Mouse (Mus musculus) liver, postnatal 0 days (tissue): ENCODE data around the gene Olfr1112. TPM values are rescaled to one million over a fixed set of nuclear protein-coding genes. Genes with fewer than 3 reads are reported as not detected.
"Not testable (repeated sequence)": the region's sequence is repeated elsewhere in the genome, so short reads cannot be mapped to it uniquely, and the experiment has no call there.

Experiments used
- ATAC-seq: fragments of 200-750 bp; cut with Nextera tagmentation; 2 replicates; pipeline ENCODE4 v1.8.0; 2017; ENCODE audit warnings: mild to moderate bottlenecking, moderate library complexity
- DNase-seq: peaks from one replicate; pipeline ENCODE4 v3.0.0-alpha.2; 2016
- H3K27ac ChIP-seq: fragments of 300-500 bp; sonication (generic); 2 replicates; pipeline ENCODE4 v1.5.1; 2014; ENCODE audit warnings: antibody characterized with exemption, moderate library complexity, mild to moderate bottlenecking, low read depth
- H3K27me3 ChIP-seq: fragments of 300-500 bp; sonication (generic); 2 replicates; pipeline ENCODE4 v1.6.1; 2014; ENCODE audit warnings: low read length, control low read depth, mixed read lengths; ENCODE audit not compliant: insufficient read depth
- H3K36me3 ChIP-seq: fragments of 300-500 bp; sonication (generic); replicated peaks from 2 replicates; pipeline ENCODE4 v1.6.1; 2014; ENCODE audit warnings: mild to moderate bottlenecking, control low read depth, low read length, moderate library complexity, mixed read lengths; ENCODE audit not compliant: insufficient read depth
- H3K4me1 ChIP-seq: fragments of 300-500 bp; sonication (generic); 2 replicates; pipeline ENCODE4 v1.6.1; 2014; ENCODE audit warnings: antibody characterized with exemption, mild to moderate bottlenecking, control low read depth; ENCODE audit not compliant: insufficient read depth
- H3K4me2 ChIP-seq: fragments of 300-500 bp; sonication (generic); 2 replicates; pipeline ENCODE4 v1.6.1; 2014; ENCODE audit warnings: low read depth, mild to moderate bottlenecking, low read length, moderate library complexity, mixed read lengths
- H3K4me3 ChIP-seq: fragments of 300-500 bp; sonication (generic); 2 replicates; pipeline ENCODE4 v1.5.1; 2014; ENCODE audit warnings: low read depth, low read length
- H3K9ac ChIP-seq: fragments of 300-500 bp; sonication (generic); replicated peaks from 2 replicates; pipeline ENCODE4 v1.6.1; 2014; ENCODE audit warnings: mild to moderate bottlenecking, moderate library complexity
- H3K9me3 ChIP-seq: fragments of 300-500 bp; sonication (generic); 2 replicates; pipeline ENCODE4 v1.6.1; 2016; ENCODE audit warnings: mild to moderate bottlenecking, control low read depth, low read length, mixed read lengths
- CTCF ChIP-seq: sonication (generic); IDR thresholded peaks from 2 replicates; pipeline ENCODE4 v1.5.1; 2016; ENCODE audit warnings: antibody characterized with exemption, low read depth
- EP300 ChIP-seq: IDR thresholded peaks from 2 replicates; pipeline ENCODE4 v1.6.1; 2016; ENCODE audit warnings: antibody characterized with exemption, low read depth, mild to moderate bottlenecking
- WGBS: fragments of 180-500 bp; shearing (Covaris S2); extraction: QIAGEN DNeasy Blood & Tissue Kit; methylation state at CpG from one replicate; pipeline ENCODE4 v1.1.7; 2014; ENCODE audit not compliant: insufficient replicate concordance; 5-methylcytosine and 5-hydroxymethylcytosine counted together
- polyA plus RNA-seq: library from polyadenylated mRNA; unstranded; fragments of >200 nt; fragmentation: Nextera tagmentation; extraction: Ambion mirVana; gene quantifications from 2 replicates; pipeline ENCODE4 v1.2.1, GENCODE M21; 2015

Gene Olfr1112
- polyA plus RNA-seq, result not detected in 2 replicates

GRCm38 (mm10) chr2:87187498-87187897, at the start of gene Olfr1112:
Olfr1112 (plus strand) TSS chr2:87187798.
- ATAC-seq (no peak), DNase-seq (no peak)
- H3K27ac ChIP-seq, result no peak within 1 kb of the TSS
- no peaks in the 10 kb centered on the region for H3K9me3 ChIP-seq
- no peak within 1 kb of the TSS for H3K4me3 ChIP-seq
- no peaks in the 10 kb centered on the region for H3K36me3 ChIP-seq
- no peaks in the 10 kb centered on the region for H3K27me3 ChIP-seq
- no peak within 1 kb of the TSS for H3K9ac ChIP-seq
- TF ChIP-seq EP300, result no peak
- TF ChIP-seq CTCF, result no peak
- 71% methylated on average over 1 of the region's 1 CpGs for WGBS
- no peak within 1 kb of the TSS for H3K4me2 ChIP-seq
- no peaks in the 10 kb centered on the region for H3K4me1 ChIP-seq

GRCm38 (mm10) chr2:87140200-87140599, 47.4 kb upstream of the Olfr1112 start, which contains the start of gene Olfr1110:
Olfr1110 (minus strand) TSS chr2:87140300.
- Histone ChIP-seq H3K4me1 (no peaks in the 10 kb centered on the region), H3K27ac (no peak within 1 kb of the TSS), H3K4me3 (no peak within 1 kb of the TSS), H3K4me2 (no peak within 1 kb of the TSS), H3K36me3 (no peaks in the 10 kb centered on the region), H3K9ac (no peak within 1 kb of the TSS), H3K27me3 (no peaks in the 10 kb centered on the region), H3K9me3 (no peaks in the 10 kb centered on the region)
- 62% methylated on average over 1 of the region's 1 CpGs for WGBS
- DNase-seq (no peak), ATAC-seq (no peak)
- TF ChIP-seq EP300 (no peak), CTCF (no peak)

GRCm38 (mm10) chr2:87152524-87152923, 35.1 kb upstream of the Olfr1112 start, which contains the start of gene Olfr1111:
Olfr1111 (minus strand) TSS chr2:87152624.
- TF ChIP-seq CTCF, result no peak
- TF ChIP-seq EP300, result no peak
- DNase-seq (no peak), ATAC-seq (no peak)
- no peaks in the 10 kb centered on the region for H3K4me1 ChIP-seq
- H3K36me3 ChIP-seq, result no peaks in the 10 kb centered on the region
- no peak within 1 kb of the TSS for H3K27ac ChIP-seq
- H3K27me3 ChIP-seq, result no peaks in the 10 kb centered on the region
- no peak within 1 kb of the TSS for H3K4me2 ChIP-seq
- H3K9ac ChIP-seq, result no peak within 1 kb of the TSS
- no peaks in the 10 kb centered on the region for H3K9me3 ChIP-seq
- H3K4me3 ChIP-seq, result no peak within 1 kb of the TSS

- not testable (repeated sequence) for ATAC-seq, H3K4me3 ChIP-seq, H3K9me3 ChIP-seq, H3K9ac ChIP-seq, H3K4me2 ChIP-seq, H3K27ac ChIP-seq, DNase-seq, H3K36me3 ChIP-seq, H3K27me3 ChIP-seq, H3K4me1 ChIP-seq
- 72% methylated on average over 2 of the region's 2 CpGs for WGBS
Measured at GRCm38 (mm10) chr2:87167731-87168130, 19.9 kb upstream of the Olfr1112 start.

GRCm38 (mm10) chr2:87208670-87209069, 21.1 kb downstream of the Olfr1112 start, which contains the start of gene Olfr1113:
Olfr1113 (plus strand) TSS chr2:87208970.
- ATAC-seq, result no peak
- 74% methylated on average over 2 of the region's 2 CpGs for WGBS
- Histone ChIP-seq H3K27ac (no peak within 1 kb of the TSS), H3K9ac (no peak within 1 kb of the TSS), H3K9me3 (no peaks in the 10 kb centered on the region), H3K36me3 (no peaks in the 10 kb centered on the region), H3K4me3 (no peak within 1 kb of the TSS), H3K4me1 (no peaks in the 10 kb centered on the region), H3K27me3 (no peaks in the 10 kb centered on the region), H3K4me2 (no peak within 1 kb of the TSS)
- TF ChIP-seq EP300, result no peak
- no peak for TF ChIP-seq CTCF
- no peak for DNase-seq

Other genes starting within 250 kb of the Olfr1112 start
- gene Olfr1099, start 227.1 kb upstream of the Olfr1112 start, polyA plus RNA-seq, result not detected in 2 replicates
- gene Olfr1100, start 207.8 kb upstream of the Olfr1112 start, polyA plus RNA-seq, result not detected in 2 replicates
- not detected in 2 replicates for gene Olfr1101, start 196.6 kb upstream of the Olfr1112 start, polyA plus RNA-seq
- not detected in 2 replicates for gene Olfr1102, start 189.4 kb upstream of the Olfr1112 start, polyA plus RNA-seq
- gene Olfr1104, start 160.7 kb upstream of the Olfr1112 start, polyA plus RNA-seq, result not detected in 2 replicates
- not detected in 2 replicates for gene Olfr1105, start 151.3 kb upstream of the Olfr1112 start, polyA plus RNA-seq
- not detected in 2 replicates for gene Olfr1106, start 135.5 kb upstream of the Olfr1112 start, polyA plus RNA-seq
- not detected in 2 replicates for gene Olfr1107, start 112.0 kb upstream of the Olfr1112 start, polyA plus RNA-seq
- not detected in 2 replicates for gene Olfr1109, start 91.8 kb upstream of the Olfr1112 start, polyA plus RNA-seq
- not detected in 2 replicates for gene Olfr259, start 73.2 kb upstream of the Olfr1112 start, polyA plus RNA-seq
- not detected in 2 replicates for gene Olfr1110, start 47.5 kb upstream of the Olfr1112 start, polyA plus RNA-seq
- gene Olfr1111, start 35.2 kb upstream of the Olfr1112 start, polyA plus RNA-seq, result not detected in 2 replicates
- gene Olfr1113, start 21.2 kb downstream of the Olfr1112 start, polyA plus RNA-seq, result not detected in 2 replicates
- not detected in 2 replicates for gene Olfr1115, start 60.2 kb downstream of the Olfr1112 start, polyA plus RNA-seq
- gene Olfr1116, start 79.7 kb downstream of the Olfr1112 start, polyA plus RNA-seq, result not detected in 2 replicates
- not detected in 2 replicates for gene Olfr1118, start 119.8 kb downstream of the Olfr1112 start, polyA plus RNA-seq
- not detected in 2 replicates for gene Olfr1120, start 167.0 kb downstream of the Olfr1112 start, polyA plus RNA-seq
- not detected in 2 replicates for gene Olfr1121, start 182.1 kb downstream of the Olfr1112 start, polyA plus RNA-seq
- not detected in 2 replicates for gene Olfr1122, start 198.1 kb downstream of the Olfr1112 start, polyA plus RNA-seq
- not detected in 2 replicates for gene Olfr1123, start 228.8 kb downstream of the Olfr1112 start, polyA plus RNA-seq
- not detected in 2 replicates for gene Olfr1124, start 242.5 kb downstream of the Olfr1112 start, polyA plus RNA-seq